Mouse (Mus musculus) neutrophil, adult 83 days (primary cell): ENCODE results near the gene Map6d1. TPM values are rescaled to one million over a fixed set of nuclear protein-coding genes. Genes with fewer than 3 reads are reported as not detected.

Source experiments
- total RNA-seq, 2 experiments: library from RNA; stranded (reverse); gene quantifications; one replicate each; pipeline ENCODE4 v1.2.4; 2023

Map6d1 gene
- total RNA-seq, result not detected

DNA sequence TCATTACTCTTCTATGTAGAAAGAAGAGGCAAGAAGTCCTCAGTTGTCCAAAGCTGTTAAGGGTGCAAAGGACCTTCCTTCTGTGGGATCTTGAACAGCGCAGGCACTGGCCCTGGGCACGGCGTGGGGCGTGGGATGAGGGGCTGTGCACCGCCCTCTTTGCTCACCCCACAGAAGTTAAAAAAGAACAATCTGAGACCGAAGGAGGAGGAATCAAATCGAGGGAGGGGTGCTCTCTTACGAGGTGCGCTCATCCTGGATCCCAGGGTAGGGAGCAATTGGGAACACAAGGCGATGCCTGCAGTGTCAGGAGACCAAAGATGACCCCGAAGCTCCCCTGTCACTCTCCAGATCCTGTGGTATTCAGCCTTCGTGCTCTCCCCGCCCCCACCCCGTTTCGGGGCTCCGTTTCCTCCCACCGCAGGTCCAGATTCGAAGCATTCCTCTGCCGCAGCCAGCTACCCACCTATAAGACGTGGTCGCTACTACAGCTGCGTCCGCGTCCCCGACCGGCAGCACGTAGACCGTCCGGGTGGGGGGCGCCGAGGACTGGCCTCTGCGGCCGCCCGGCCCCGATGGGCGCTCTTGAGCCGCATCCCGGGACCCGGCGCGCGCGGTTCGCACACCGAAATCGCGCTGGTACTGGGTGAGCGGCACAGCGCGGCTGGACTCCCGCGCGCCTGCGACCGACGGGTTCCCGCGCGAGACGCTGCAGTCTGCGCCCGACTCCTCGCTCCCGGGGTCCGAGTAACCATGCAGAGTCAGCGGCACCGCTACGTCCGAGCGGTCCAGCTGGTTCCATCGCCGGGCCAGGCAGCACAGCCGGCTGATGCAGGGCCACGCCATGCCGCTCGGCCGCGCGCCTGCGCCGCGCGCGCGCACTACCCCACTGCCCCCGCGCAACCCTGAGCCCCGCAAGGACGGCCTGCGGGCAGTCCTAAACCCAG, at the start of gene Map6d1:
Map6d1 (minus strand) TSS at position 891 of the 947 bp plus-strand sequence.

Other genes with a start within 250 kb of the Map6d1 start
- gene Klhl24, start 143.8 kb downstream of the Map6d1 start, total RNA-seq, result 10 to 100 TPM; 96.3 to 98.4 TPM
- 10 to 100 TPM; 24.2 to 30.0 TPM for gene Yeats2, start 100.3 kb downstream of the Map6d1 start, total RNA-seq
- gene Parl, start 61.0 kb upstream of the Map6d1 start, total RNA-seq, result 10 to 100 TPM; 53.9 to 58.1 TPM
- 1 to 10 TPM; 4.9 to 6.6 TPM for gene Cyp2ab1, start 84.0 kb upstream of the Map6d1 start, total RNA-seq
- gene Abcc5, start 185.0 kb upstream of the Map6d1 start, total RNA-seq, result 100 to 1,000 TPM in 1 of 2 experiments, 10 to 100 TPM in 1; 83.4 to 102 TPM